Mouse (Mus musculus) cerebellum, postnatal 25 days (tissue): ENCODE data around the gene Klhl25.
"Not testable (repeated sequence)": the region's sequence is repeated elsewhere in the genome, so short reads cannot be mapped to it uniquely, and the experiment has no call there.

Source experiments
- DNase-seq, 2 experiments: peaks; one replicate each; pipeline ENCODE4 v3.0.0; 2021; ENCODE audit warnings: mixed read lengths in 2 of 2

The Klhl25 gene

DNA sequence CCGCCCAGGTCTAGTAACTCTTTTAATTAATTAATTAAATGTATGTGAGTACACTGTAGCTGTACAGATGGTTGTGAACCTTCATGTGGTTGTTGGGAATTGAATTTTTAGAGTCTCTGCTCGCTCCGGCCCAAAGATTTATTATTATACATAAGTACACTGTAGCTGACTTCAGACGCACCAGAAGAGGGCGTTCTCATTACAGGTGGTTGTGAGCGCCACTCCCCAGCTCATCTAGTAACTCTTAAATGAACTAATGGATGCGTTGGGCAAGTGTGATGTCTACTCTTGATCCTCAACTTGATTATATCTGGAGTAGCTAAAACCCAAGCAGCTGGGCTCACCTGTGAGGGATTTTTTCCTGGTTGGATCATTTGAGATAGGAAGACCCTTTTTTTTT lies 1.2 kb upstream of the Klhl25 start:
- DNase-seq, result no peak

DNA sequence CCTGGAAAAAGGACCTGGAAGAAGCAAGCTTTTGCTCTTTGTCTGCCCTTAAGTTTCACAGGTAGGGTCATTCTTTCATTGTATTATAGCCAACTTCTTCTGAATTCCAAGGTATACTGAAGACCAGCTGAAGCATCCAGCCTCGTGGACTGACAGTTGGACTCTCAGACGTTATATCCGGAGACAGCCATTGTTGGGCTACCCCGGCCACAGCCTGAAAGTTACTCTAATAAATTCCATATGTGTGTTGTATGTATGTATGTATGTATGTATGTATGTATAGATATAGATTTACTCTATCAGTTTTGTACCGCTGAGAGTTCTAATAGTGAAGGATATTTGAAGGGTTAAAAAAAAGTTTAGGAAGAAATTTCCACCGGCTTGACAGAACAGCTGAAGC lies 621 bp upstream of the Klhl25 start:
- DNase-seq, result no peak

DNA sequence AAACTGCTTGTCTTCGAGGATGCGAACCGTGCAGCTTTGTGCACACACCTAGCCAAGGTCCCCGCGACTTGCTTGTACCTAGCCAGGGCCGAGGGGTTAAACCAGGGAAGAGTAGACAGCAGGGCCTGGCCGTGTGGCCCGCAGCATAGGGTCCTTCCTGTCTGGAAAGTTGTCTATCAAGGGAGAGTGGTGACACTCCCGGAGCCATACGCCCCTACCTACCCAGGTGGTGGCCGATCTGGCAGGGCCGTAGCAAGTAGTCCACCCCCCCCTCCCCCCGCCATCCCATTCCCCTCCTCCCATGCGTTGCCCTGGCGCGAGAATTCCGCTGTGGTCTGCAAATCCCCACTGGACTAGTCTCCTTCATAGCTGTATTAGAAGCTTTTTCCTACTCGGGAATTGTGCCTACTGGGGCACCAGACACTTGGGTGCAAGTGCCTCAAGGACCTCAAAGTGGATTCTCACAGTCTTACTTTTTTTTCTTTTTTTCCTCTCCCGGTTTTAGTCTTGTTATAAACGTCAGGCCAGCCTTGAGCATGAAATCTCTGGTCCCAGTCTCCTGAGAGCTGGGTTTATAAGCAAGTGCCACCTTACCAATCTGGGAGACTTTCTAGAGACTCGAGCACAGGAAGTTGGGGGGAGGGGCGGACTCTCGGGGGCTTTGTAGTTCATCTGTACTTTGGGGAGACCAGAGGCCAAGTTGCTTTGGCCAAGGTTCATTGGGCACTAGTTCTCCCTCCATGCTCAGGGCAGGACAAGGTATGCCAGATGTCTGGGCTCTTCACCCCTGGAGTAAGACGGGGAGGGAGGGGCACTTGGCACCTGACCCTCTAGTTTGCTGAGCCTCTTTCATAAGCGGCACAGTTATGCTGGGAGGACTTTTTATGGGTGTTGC lies 913 bp downstream of the Klhl25 start:
- peak; percentile 44 to 48 for DNase-seq

DNA sequence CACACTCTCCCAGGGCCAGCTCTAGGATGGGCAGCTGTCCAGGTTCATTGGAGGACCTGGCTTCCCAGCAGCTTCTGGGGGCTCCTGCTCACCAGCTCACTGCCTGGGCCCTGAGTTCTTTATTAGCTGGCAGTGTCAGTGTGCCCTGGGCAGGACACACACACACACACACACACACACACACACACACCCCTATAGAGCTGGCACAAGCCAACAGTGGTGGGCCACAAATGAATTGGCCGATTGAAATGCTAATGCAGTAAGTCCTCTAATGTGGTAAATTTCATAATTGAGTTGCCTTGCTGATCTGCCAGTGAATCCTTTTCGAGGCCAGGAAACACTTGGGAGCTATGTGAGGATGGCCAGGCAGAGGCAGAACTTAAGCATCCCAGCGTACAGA lies 2.3 kb downstream of the Klhl25 start:
- DNase-seq, result not testable (repeated sequence)

DNA sequence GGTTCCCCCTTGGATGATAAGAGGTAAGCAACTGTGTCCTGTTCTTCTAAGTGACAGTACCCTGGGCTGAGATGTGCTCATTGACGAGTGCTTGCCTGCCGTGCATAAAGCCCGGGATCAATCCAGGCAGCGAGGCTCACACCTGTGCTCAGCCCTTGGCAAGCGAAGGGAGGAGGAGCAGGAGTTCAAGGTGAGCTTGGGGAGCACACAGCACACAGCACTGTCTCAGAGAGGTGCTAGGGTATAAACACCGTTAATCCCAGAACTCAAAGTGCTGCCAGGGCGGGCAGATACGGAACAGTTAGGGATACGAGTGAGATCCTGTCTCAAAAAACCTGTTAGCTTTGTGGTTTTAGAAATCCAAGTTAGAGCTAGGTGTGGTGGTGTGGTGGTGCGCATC lies 3.2 kb downstream of the Klhl25 start:
- DNase-seq, result no peak

DNA sequence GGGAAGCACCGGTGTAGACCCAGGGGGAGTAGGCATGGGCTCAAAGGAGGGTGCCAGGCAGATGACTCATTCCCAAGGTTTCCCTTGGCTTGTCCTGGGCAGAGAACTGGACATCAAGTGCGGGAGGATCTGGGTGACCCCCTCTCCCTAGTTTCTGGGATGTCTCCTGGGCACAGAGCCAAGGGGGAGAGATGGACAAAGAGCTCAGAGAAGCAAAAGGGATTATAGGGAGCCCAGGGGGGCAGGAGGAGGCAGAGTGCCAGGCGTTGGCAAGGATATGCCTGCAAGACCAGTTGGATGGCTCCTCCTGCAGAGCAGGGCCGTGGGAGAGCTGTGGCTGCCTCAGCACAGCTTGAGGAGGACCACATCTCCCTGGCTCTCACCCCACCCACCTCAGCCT lies 4.3 kb downstream of the Klhl25 start:
- peak; percentile 52 to 63 for DNase-seq

DNA sequence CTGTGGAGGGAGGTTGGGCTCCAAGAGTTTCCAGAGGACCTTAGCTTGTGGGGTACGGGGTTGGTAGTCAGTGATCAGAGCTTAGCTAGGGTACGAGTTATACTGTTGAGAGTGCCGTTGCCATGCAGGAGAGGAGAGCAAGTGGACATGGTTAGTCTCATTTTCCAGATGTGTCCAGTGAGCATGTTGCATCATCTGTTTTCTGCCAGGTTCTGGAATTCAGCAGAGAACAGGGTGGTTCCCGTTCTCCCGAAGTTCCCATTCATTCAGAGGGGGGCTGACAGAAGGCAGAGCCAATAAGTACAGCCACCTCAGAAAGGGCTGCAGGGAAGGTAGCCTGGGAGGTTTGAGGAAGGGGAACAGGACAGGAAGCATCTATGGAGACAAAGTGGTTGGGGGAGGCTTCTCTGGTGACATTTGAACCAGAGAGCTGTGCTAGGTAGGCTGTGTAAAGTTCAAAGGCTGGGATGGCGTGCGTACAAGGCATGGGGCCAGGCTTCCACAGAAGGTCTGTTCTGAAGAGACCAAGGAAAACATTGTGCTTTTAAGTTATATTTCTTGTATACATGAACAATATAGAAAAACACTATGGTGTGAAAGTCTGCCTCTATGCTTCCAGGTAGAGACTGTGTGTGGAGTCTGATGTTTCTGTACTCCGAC lies 5.2 kb downstream of the Klhl25 start:
- DNase-seq, result no peak

DNA sequence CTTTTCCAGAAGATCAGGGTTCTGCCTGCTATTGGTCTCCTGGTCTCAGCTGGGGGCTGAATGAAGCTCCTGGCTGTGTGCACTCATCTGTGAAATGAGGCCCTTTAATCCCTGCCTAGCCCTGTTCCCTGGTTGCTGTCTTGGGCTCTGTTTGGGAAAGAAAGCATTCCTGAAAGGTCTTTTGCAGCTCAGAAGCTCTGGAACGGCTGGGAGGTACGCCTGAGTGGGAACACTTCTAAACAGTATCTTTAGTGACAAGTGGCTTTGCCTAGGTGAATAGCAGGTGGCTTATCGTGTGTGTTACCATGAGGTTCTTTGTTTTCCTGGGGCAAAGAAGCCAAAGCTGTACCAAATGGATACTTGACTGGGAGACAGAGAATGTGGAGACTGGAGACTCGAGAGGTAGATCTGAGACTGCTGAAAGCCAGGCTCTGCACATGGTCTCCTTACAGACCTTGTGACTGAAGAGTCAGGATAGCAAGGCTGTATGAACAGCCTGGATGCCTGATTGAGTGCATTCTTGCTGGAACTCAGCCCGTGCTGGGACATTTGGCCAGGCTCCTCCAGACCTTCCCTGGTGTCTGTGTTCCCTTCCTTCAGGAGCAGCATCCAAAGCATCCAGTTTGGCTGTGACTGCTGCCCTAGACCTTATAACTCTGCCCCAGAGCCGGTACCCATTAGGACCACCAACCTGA lies 6.3 kb downstream of the Klhl25 start:
- peak; percentile 71 to 79 for DNase-seq

DNA sequence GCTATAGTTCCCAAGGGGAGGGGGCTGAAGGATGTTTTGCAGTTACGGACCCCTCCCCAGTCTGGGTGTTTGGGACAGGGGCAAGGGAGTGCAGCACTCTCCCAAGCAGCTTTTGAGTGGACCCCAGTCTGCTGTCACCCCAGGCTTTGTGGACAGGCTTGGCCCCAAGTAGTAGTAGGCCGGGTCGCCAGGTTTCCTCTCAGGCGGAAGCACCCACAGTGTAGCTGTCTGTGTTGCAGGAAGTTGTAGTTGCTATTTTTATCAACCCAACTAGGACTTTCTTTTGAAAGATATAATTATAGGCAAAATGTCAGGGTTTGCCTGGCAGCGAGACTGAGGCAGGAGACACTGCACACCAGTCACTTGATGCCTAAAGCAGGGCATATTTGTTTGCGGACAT lies 6.9 kb downstream of the Klhl25 start:
- DNase-seq, result no peak

DNA sequence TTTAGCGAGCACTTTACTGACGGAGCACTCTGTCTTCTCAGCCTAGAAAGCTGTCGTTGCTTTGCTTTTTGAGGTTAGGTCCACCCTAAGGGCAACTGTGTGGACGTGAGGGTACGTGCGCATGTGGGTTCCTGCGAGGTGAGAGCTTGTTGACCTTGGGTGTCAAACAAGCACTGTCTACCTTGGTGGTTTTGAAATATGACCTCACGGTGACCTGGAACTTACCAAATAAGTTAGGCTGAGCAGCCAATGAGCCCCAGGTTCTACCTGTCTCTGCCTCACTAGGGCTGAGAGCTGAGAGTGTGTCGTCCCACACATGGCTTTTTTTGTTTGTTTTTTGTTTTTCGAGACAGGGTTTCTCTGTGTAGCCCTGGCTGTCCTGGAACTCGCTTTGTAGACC lies 8.1 kb downstream of the Klhl25 start:
- DNase-seq, result no peak

DNA sequence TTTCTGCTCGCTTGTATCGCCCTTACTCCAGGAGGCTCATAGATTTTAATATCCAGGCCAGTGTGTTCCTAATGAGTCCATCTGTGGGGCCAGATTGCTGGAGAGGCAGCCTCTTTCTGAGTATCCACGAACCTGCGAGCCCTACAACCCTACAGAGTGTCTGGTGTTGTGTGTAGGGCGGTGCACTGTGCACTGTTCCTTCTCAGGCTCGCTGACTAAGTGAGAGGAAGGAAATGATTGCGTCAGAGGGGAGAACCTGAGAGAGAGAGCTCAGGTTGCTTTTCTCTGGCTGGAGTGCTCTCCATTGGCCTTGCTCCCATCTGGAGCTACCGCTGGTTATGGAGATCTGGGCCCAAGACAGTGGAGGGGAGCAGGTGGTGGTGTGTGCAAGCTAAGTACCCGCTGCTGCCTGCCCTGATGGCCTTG lies 11.7 kb downstream of the Klhl25 start:
- DNase-seq, result peak; percentile 44 to 50

DNA sequence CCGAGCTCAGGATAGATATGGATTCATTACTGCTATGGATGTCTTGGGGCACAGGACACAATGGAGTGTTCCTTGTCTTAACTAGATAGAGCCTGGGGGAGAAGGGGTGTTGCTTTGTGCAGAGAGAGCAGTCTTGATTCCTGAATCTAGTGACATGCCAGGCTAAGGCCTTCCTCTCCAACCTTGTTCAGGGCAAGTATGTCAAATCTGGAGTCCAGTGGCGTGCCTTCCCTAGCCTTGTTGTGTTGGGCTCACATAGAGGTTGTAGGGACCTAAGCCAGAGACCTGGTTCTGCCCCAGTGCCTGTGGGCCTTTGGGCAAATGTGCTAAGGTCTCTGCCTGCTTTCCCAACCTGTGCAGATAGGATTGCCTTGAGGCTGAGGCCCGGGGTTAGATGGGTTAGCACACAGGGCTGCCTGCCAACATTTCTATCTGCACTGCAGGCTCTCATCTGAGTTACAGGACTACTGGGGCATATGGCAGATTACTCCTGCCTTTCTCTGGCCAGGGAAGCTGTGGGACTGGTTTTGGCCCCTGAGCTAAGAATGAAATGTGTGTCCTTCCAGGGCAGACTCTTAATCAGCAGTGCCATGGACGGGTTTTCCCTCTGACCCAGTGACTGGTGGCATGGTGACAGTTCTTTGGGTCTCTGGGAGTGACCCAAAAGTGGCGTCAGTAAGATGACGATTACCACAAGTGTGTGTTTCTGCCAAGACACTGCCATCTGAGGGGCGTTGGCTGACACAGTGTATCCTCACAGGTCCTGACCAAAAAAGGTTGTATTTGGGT lies 13.7 kb downstream of the Klhl25 start:
- DNase-seq, result peak; percentile 55 to 63

DNA sequence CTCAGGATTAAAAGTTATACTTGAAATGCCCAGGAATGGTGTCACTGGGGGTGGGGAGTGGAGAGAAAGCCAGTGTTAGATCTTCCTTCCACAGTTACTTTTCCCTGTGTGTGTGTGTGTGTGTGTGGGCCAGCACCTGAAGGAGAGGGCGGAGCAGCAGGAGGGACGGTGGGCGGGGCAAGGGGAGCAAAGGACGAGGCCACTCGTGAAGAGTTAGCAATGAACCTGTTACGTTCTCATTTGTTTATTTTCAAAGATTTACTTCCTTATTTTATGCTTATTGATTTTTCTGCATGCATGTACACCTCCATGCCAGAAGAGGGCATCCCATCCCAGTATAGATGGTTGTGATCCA lies 14.3 kb downstream of the Klhl25 start:
- DNase-seq, result not testable (repeated sequence)

DNA sequence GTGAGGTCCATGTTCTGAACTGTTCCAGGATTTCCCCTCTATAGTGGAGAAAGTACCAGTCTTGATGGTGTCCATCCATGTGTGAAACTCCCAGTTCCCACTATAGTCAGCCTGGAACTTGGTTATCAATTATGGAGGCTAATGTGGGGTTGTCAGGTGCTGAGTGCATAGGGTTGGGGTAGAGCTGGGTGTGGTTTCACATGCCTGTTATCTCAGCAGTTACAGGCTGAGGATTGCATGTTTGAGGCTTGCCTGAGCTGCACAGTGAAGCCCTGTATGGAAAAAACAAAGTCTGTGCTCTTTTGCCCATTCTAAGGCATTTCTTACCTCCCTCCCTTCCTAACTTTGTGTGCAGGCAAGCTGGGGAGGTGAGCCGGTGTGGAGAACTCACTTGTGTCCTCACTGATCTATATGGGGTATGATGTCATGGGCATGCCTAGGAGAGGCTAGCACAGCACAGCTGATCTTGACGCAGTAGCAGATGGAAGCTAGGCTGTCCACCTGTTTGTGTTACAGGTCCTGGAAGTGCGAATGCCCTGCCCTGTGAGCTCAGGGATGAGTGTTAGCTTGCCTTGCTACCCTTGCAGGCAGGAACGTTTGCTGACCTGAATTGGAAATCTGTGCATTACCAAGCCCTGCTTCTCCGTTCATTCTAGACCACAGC lies 15.3 kb downstream of the Klhl25 start:
- peak in 1 of 2 experiments; percentile 46 for DNase-seq

DNA sequence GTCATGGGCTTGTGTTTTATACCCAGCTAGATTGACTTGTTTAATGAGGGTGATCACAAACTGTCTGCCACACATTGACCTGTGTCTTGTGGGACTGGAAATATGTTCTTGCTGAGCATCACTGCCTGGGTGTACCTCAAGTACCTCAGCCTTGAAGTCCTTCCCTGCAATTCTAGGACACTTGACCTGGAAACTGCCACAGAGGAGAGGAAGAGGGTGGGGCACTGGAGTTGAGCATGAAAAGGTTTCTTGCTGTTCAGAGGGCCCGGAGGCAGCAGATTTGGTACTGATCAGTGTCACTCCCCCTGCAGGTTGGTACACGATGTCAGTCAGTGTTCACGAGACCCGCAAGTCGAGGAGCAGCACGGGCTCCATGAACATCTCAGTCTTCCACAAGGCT lies 16.9 kb downstream of the Klhl25 start:
- no peak for DNase-seq

DNA sequence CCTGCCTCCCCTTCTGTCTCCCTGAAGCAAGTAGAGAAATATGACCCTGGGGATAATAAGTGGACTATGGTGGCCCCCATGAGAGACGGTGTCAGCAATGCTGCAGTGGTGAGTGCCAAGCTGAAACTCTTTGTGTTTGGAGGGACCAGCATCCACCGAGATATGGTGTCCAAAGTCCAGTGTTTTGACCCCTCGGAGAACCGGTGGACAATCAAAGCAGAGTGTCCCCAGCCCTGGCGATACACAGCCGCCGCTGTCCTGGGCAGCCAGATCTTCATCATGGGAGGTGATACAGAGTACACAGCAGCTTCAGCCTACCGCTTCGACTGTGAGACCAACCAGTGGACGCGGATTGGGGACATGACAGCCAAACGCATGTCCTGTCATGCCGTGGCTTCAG lies 18.4 kb downstream of the Klhl25 start:
- DNase-seq, result no peak

DNA sequence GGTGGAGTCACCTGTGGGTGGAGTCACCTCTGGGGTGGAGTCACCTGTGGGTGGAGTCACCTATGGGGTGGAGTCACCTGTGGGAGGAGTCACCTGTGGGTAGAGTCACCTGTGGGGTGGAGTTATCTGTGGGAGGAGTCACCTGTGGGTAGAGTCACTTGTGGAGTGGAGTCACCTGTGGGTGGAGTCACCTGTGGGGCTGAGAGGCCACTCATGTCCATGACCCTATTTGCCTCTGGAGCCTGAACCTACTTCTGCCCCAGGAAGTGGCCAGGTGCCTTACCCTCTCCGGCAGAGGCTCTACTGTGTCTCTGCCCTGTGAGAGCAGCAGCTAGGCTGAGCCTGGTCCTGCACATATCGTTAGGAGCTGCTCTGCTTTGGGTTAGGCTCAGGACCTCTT lies 20.6 kb downstream of the Klhl25 start:
- no peak for DNase-seq

DNA sequence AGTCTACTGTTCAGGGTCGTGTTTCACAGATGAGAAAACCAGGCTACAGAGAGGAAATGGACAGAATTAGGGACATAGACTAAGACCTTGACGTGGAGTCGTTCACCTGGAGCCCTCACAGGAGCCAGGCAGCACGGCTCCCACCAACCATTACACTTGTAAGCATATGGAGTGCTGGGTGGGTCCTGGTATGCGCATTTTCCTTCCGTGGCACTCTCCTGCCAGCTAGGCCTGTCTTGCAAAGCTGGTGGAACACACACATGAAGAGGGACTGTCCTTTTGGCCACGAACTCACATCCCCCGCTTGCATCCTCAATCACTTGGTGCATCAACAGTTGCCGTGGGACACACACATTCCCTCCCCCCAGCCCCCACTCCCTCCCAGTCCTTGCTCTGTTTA lies 22.4 kb downstream of the Klhl25 start:
- no peak for DNase-seq

DNA sequence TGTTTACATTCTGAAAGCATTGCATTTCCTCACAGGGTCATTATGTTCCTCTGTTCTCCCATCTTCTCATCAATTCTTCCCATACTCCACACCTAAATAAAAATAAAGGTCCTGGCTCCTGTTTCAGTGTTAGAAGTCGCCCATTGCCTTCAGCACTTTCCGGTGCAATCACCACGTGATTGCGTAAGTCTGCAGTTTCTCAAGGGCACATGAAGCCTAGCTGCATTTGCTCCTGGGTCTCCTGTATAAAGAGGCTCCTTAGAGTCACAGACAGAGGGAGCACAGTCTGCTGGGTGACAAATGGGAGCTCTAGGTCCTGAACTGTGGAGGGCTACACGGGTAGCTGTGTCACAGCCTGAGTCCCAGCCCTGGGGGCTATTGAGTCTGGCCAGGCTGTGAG lies 24.1 kb downstream of the Klhl25 start:
- DNase-seq, result no peak

DNA sequence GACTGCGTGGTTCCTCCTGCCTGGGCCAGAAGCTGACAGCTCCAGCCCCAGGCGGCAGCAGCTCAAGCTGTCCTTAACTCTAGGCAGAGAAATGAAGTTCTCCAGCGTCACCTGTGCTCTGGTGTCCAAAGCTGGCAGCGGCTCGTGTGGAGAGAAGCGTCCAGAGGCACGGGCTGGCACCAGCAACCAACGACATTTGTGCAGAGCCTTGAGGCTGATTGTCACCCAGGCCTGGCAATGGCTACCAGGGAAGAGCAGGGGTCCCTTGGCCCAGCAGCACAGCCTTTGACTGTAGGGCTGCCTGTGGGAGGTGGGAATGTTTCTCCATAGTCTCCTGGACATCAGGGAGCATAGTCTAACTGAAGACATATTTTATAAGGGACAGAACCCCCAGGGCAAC lies 24.6 kb downstream of the Klhl25 start:
- no peak for DNase-seq

DNA sequence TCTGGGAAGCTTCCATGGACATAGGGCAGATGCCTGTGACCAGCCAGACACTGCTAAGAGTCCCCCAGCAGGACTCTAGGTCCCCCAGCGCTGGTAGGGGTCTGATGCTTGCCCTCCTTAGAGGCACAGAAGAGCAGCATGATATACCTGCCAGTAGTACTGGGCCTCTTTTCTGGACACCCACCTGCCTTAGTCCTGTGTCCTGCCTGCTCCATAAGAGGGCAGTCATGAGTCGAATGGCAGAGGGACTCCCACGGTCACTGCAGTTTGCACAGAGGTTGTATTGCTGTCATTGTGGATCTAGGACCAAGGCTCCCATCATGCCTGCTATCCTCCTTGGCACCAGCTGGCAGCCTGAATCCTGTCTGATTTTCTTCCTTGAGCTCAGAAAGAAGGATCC lies 25.1 kb downstream of the Klhl25 start:
- no peak for DNase-seq

DNA sequence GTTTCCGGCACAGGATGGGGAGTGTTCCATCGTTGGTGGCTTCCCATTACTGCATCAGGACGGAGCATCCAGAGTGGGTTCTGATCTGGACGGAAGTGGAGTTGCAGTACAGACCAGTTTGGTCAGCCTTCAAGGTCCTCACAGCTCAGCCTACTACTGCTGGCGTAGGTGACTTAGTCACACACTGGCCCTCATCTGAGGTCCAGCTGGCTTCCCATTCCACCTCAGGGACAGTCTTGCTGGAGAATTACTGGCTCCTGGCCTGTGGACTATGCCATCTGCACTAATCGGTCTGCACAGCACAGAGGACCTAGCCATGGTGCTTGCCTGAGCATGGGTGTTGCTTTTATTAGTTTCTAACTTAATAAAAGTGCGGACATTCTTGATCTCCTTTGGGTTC lies 25.6 kb downstream of the Klhl25 start:
- peak in 1 of 2 experiments; percentile 41 for DNase-seq
